Mouse (Mus musculus): Measurements from ENCODE around the gene Spats1.

The Spats1 gene

DNA sequence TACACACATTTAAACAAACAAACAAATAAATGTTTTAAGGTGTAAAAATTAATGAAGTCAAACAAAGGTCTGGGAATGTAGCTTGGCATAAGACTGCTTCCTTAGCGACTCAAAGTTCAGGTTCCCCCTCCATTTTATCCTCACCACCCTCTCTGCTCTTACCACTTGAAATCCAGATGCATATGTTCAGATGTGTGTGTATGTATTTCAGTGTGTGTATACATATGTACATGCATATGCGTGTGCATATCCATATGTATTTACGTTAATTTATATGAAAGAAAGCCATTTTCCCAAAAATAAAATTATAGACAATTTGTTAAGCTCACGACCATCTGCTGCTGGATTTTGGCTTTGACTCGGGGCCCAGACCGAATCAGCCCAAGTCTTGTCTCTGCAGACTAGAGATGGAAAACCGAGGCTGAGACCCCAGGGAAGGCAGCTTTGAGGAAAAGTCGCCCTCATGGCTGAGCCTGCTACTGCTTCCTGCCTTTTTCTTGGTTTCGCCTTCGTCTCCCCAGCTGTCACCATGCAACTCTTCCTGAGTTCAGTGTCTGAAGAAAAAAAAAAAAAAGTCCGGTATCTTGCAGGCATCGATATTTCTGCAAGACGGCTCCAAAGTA is 15.4 kb upstream of the Spats1 start:
- DNase-seq (ENCODE audit: low read depth, low spot score) = no peak

GRCm38 (mm10) chr17:45489736-45490135 is 14.5 kb upstream of the Spats1 start:
- no peak for DNase-seq (ENCODE audit: low read depth, low spot score)

GRCm38 (mm10) chr17:45488321-45489254 is 13.4 kb upstream of the Spats1 start:
- DNase-seq (ENCODE audit: low read depth, low spot score) = no peak

- peak; percentile 61 for DNase-seq (ENCODE audit: low read depth, low spot score)
Measured at GRCm38 (mm10) chr17:45487216-45487615, 12.0 kb upstream of the Spats1 start.

DNA sequence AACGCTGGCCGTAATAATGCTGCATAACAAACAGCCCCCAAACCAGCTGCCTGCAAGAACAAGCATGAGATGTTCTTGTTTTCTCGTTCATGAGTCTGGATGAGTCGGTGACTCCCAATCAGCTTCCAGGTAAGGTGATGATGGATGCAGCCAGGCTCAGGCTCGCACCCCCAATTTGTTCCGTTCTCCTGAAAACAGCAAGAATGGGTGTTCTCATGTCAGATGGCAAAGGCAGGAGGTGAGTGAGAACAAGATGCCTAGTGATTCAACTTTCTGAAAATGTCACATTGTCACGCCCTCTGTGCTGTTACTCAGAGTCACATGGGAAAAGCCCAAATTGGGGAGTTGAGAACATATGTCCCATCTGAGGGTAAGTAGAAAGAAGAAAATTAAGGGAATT is 10.4 kb upstream of the Spats1 start:
- DNase-seq (ENCODE audit: low read depth, low spot score) = no peak

DNA sequence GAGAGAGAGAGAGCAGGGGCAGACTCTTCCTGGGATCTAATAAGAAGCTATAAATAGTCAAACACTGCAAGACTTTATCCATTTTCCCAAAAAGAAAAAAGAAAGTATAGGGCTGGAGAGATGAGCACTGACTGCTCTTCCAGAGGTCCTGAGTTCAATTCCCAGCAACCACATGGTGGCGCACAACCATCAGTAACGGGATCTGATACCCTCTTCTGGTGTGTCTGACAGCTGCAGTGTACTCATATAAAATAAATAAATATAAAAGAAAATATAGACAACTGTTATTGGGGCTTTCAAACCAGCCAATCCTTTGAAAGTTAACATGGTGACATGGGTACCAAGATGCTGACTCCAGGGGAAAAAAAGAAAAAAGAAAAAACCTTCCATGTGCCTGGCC is 5.2 kb upstream of the Spats1 start:
- peak; percentile 70 for DNase-seq (ENCODE audit: low read depth, low spot score)

- DNase-seq (ENCODE audit: low read depth, low spot score) = peak; percentile 87
Measured at GRCm38 (mm10) chr17:45478234-45478825, 3.1 kb upstream of the Spats1 start.

DNA sequence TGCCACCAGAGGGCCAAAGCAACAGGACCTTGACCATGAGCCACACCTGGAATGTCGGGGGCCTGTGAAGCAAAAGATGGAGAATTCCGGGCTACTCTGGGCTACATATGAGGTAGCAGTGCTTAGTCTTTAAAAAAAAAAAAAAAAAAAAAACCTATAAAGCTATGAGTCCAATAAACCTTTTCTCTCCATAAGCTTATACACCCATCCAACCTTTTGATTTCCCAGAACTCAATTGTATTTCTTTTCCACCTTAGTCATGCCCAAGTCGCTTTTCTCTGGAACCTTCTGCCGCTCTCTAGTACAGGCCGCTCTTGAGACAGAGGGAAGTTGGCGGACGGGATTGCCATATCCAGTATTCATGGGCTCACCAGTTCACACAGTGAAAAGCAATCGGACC is 1.1 kb downstream of the Spats1 start:
- peak; percentile 35 for DNase-seq (ENCODE audit: low read depth, low spot score)

- peak; percentile 64 for DNase-seq (ENCODE audit: low read depth, low spot score)
Measured at GRCm38 (mm10) chr17:45473667-45474066, 1.5 kb downstream of the Spats1 start.

DNA sequence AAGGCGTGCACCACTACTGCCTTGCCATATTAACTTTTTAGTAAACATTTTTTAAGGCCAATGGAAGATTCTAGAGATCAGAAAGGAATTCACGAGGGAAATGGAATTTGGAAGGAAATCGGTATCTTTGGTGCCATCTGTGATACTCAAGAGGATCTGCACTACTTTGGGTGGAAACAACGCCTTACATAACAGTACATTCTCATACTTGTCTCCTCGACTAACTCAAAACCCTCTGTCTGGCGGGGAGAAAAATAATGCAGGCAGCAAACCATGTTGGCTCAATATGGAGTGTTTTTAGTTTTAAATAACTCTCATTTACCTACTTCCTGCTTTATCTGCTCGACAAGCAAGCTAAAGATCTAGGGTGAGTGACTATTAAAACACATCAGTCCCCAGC is 4.5 kb downstream of the Spats1 start:
- DNase-seq (ENCODE audit: low read depth, low spot score) = no peak

DNA sequence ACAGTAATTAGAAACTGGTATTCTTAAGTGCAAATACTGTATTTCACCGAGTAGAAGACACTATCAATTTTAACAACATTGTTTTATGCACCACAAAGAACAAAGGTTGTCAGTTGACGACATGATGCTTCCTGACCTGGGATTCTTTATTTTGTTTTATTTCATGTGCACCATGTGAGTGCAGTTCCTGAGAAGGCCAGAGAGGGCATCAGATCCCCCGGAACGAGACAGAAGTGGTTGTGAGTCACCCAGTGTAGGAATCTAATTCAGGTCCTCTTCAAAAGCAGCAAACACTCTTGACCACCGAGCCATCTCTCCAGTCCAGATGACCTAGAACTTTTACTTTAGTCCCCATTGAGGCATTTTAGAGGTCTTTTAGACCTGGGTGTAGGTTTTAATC is 6.9 kb downstream of the Spats1 start:
- peak; percentile 78 for DNase-seq (ENCODE audit: low read depth, low spot score)

DNA sequence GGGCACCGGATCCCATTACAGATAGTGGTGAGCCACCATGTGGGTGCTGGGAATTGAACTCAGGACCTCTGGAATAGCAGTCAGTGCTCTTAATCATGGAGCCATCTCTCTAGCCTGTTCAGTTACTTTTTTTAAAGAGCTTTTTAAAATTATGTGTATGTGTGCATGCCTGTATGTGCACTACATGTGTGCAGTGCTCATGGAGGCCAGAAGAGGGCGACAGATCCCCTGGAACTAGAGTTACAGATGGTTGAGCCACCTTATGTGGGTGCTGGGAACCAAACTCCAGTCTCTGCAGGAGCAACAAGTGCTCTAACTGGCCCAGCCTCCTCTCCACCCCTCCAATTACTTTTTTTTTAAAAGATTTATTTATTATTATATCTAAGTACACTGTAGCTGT is 8.5 kb downstream of the Spats1 start:
- peak; percentile 48 for DNase-seq (ENCODE audit: low read depth, low spot score)

DNA sequence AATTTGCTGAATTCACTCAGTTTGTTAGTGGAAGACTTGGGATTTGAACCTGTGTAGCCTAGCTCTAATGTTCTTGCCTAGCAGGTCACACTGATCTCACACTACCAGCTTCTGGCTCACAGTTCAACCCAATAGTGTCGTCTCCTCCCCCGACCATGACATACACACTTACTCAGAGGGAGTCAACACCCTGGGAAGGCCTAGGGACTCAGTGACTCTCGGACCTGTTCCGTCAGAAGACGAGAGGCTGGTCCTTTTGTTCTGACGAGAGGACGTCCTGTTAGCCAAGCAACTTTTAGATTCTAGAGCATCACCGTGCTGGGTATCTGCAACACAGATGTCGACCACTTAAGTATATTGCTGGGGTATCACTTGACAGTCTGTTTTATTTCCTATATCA is 11.0 kb downstream of the Spats1 start:
- no peak for DNase-seq (ENCODE audit: low read depth, low spot score)

- peak; percentile 71 for DNase-seq (ENCODE audit: low read depth, low spot score)
Measured at GRCm38 (mm10) chr17:45462506-45462905, 12.7 kb downstream of the Spats1 start.

GRCm38 (mm10) chr17:45459062-45459461 is 16.2 kb downstream of the Spats1 start:
- peak; percentile 56 for DNase-seq (ENCODE audit: low read depth, low spot score)

GRCm38 (mm10) chr17:45458516-45458915 is 16.7 kb downstream of the Spats1 start:
- peak; percentile 60 for DNase-seq (ENCODE audit: low read depth, low spot score)

GRCm38 (mm10) chr17:45457487-45457886 is 17.7 kb downstream of the Spats1 start:
- peak; percentile 95 for DNase-seq (ENCODE audit: low read depth, low spot score)

- DNase-seq (ENCODE audit: low read depth, low spot score) = peak; percentile 91
Measured at GRCm38 (mm10) chr17:45456260-45457152, 18.7 kb downstream of the Spats1 start.

DNA sequence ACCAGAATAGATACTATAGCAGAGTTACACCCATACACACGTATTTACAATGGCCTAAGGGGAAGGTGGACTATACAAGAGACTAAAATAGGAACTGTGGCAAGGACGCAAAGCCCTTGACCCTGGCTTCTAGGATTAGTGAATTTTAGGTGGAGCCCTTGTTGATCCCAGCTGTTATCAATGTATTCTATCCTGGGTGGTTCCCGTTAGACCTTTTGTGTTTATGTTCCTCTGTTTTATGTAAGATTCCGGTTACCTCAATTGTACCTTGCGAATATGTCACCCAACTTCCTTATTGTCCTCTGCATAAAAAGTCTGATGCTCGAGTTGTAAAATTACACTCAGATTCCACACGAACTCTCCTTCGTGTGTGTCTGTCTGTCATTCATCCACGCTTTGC is 19.4 kb downstream of the Spats1 start:
- peak; percentile 73 for DNase-seq (ENCODE audit: low read depth, low spot score)

GRCm38 (mm10) chr17:45454794-45455193 is 20.4 kb downstream of the Spats1 start:
- peak; percentile 48 for DNase-seq (ENCODE audit: low read depth, low spot score)

DNA sequence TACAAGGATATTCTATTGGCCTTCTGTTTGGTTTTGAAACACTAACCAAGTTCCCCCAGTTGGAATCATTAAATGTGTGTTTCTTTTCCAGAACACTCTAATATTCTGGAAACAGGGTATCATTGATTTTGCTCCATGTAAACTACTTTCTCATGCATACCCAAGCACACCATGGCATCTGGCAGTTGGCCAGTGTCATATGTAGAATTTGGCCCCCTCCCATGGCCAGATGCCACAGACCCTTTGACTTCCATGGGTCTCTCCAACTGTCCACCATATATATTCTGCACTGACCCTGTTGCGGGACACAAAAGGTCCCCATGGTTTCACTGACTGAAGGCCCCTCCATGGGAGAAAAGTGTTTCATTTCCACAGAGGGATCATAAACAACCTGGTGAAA is 22.9 kb downstream of the Spats1 start:
- DNase-seq (ENCODE audit: low read depth, low spot score) = no peak

DNA sequence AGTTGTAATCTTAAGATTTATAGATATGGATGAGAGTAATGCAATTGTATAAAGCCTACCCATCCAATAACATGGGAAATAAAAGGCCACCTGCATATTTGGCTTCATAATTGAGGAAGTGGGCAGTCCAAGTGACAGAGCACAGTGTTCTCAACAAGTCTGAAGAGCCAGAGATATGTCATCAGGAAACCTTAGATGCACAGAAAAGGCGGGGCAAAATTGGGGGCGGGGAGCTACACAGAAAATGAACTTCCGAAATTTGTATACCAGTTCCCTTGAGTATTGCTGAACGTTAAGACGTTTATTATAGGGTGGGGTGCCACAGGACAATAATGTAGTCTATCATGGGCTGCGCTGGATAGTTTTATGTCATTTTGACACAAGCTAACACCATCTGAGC is 25.1 kb downstream of the Spats1 start:
- no peak for DNase-seq (ENCODE audit: low read depth, low spot score)
